Mouse (Mus musculus) CH12.LX (cell line): ENCODE measurements around the gene Igsf6.

Experiments
- CHD2 ChIP-seq: IDR thresholded peaks from 2 replicates; pipeline ENCODE4 v1.6.1; 2011; ENCODE audit warnings: low read length, improper control_type of control experiment
- CTCF ChIP-seq, 2 experiments: IDR thresholded peaks in 1 of 2; conservative IDR thresholded peaks in 1 of 2; 2 replicates each; pipeline ENCODE4 v1.5.1; 2011 to 2012; ENCODE audit warnings: low read depth in 2 of 2, low read length in 2 of 2, improper control_type of control experiment in 1 of 2, inconsistent platforms in 1 of 2, mild to moderate bottlenecking in 1 of 2, moderate library complexity in 1 of 2
- NELFE ChIP-seq: IDR thresholded peaks from 2 replicates; pipeline ENCODE4 v1.6.1; 2011; ENCODE audit warnings: low read depth, low read length, improper control_type of control experiment
- POLR2A ChIP-seq: IDR thresholded peaks from 2 replicates; pipeline ENCODE4 v1.6.1; 2011; ENCODE audit warnings: low read depth, mild to moderate bottlenecking, improper control_type of control experiment, low read length
- POLR2AphosphoS2 ChIP-seq: IDR thresholded peaks from 2 replicates; pipeline ENCODE4 v1.6.1; 2011; ENCODE audit warnings: low read depth, low read length, improper control_type of control experiment
- ZNF384 ChIP-seq: IDR thresholded peaks from 2 replicates; pipeline ENCODE4 v1.6.1; 2012; ENCODE audit warnings: low read depth, low read length, improper control_type of control experiment, inconsistent platforms

GRCm38 (mm10) chr7:121090748-121091147 lies 16.4 kb upstream of the Igsf6 start:
- TF ChIP-seq CTCF (conservative IDR thresholded peaks at IDR 0.05 in 1 of 2, IDR thresholded peaks at IDR 0.05 in 1 of 2; ENCODE audit: low read depth in 2 of 2, low read length in 2 of 2) = no peak
- TF ChIP-seq CHD2 = no peak
- no peak for TF ChIP-seq POLR2A
- no peak for TF ChIP-seq ZNF384
- TF ChIP-seq NELFE = no peak
- TF ChIP-seq POLR2AphosphoS2 = no peak
